Mouse (Mus musculus): ENCODE data around the gene Tepsin. TPM values are rescaled to one million over a fixed set of nuclear protein-coding genes. Genes with fewer than 3 reads are reported as not detected.
A peak's percentile ranks its signal among the peaks of the same experiment; 100 is the strongest.

The Tepsin gene
- 2.9 and 3.6 TPM in 2 replicates for polyA plus RNA-seq (2012)

- TF ChIP-seq TAL1 (IDR thresholded peaks at IDR 0.05; ENCODE audit: low read length) = no peak
- TF ChIP-seq GATA1 (IDR thresholded peaks at IDR 0.05; ENCODE audit: low read length) = no peak
- Histone ChIP-seq H3K36me3 (ENCODE audit: control insufficient read depth) (peaks cover 50% of the 10 kb centered on the region), H3K27me3 (ENCODE audit: control insufficient read depth) (no peaks in the 10 kb centered on the region), H3K9me3 (ENCODE audit: control insufficient read depth, low read length) (no peaks in the 10 kb centered on the region), H3K4me1 (ENCODE audit: control insufficient read depth) (peaks cover 46% of the 10 kb centered on the region), H3K4me3 (replicated peaks) (peak within 1 kb of the TSS; percentile 95)
Measured at GRCm38 (mm10) chr11:120098588-120099511, at the start of gene Tepsin, which contains the start of gene Ndufaf8. TSS of gene Tepsin (minus strand) at chr11:120098731. TSS of gene Ndufaf8 (plus strand) at chr11:120098928.

GRCm38 (mm10) chr11:120143708-120144497 is 45.4 kb upstream of the Tepsin start:
- Histone ChIP-seq H3K27me3 (ENCODE audit: control insufficient read depth) (no peaks in the 10 kb centered on the region), H3K9me3 (ENCODE audit: control insufficient read depth, low read length) (no peaks in the 10 kb centered on the region), H3K4me3 (replicated peaks) (no peak overlapping the region), H3K4me1 (ENCODE audit: control insufficient read depth) (peaks cover 44% of the 10 kb centered on the region), H3K36me3 (ENCODE audit: control insufficient read depth) (peaks cover 83% of the 10 kb centered on the region)
- TF ChIP-seq GATA1 (IDR thresholded peaks at IDR 0.05; ENCODE audit: low read length) (no peak), TAL1 (IDR thresholded peaks at IDR 0.05; ENCODE audit: low read length) (no peak)

- no peaks in the 10 kb centered on the region for H3K9me3 ChIP-seq (ENCODE audit: control insufficient read depth, low read length)
- peaks cover 45% of the 10 kb centered on the region for H3K4me1 ChIP-seq (ENCODE audit: control insufficient read depth)
- TF ChIP-seq GATA1 (IDR thresholded peaks at IDR 0.05; ENCODE audit: low read length) (no peak), TAL1 (IDR thresholded peaks at IDR 0.05; ENCODE audit: low read length) (no peak)
- peaks cover 87% of the 10 kb centered on the region for H3K36me3 ChIP-seq (ENCODE audit: control insufficient read depth)
- H3K27me3 ChIP-seq (ENCODE audit: control insufficient read depth) = no peaks in the 10 kb centered on the region
- no peak overlapping the region for H3K4me3 ChIP-seq (replicated peaks)
Measured at GRCm38 (mm10) chr11:120142601-120143051, 44.1 kb upstream of the Tepsin start.

- Histone ChIP-seq H3K9me3 (ENCODE audit: control insufficient read depth, low read length) (no peaks in the 10 kb centered on the region), H3K4me3 (replicated peaks) (no peak overlapping the region), H3K4me1 (ENCODE audit: control insufficient read depth) (peaks cover 59% of the 10 kb centered on the region), H3K36me3 (ENCODE audit: control insufficient read depth) (peaks cover 83% of the 10 kb centered on the region), H3K27me3 (ENCODE audit: control insufficient read depth) (no peaks in the 10 kb centered on the region)
- TF ChIP-seq GATA1 (IDR thresholded peaks at IDR 0.05; ENCODE audit: low read length) = no peak
Measured at GRCm38 (mm10) chr11:120140255-120140654, 41.7 kb upstream of the Tepsin start.

- no peak for TF ChIP-seq GATA1 (IDR thresholded peaks at IDR 0.05; ENCODE audit: low read length)
- TF ChIP-seq TAL1 (IDR thresholded peaks at IDR 0.05; ENCODE audit: low read length) = no peak
- no peak overlapping the region for H3K4me3 ChIP-seq (replicated peaks)
- H3K9me3 ChIP-seq (ENCODE audit: control insufficient read depth, low read length) = no peaks in the 10 kb centered on the region
- H3K36me3 ChIP-seq (ENCODE audit: control insufficient read depth) = peaks cover 84% of the 10 kb centered on the region
- peaks cover 62% of the 10 kb centered on the region for H3K4me1 ChIP-seq (ENCODE audit: control insufficient read depth)
- H3K27me3 ChIP-seq (ENCODE audit: control insufficient read depth) = no peaks in the 10 kb centered on the region
Measured at GRCm38 (mm10) chr11:120139309-120139731, 40.8 kb upstream of the Tepsin start.

GRCm38 (mm10) chr11:120137625-120138004 is 39.1 kb upstream of the Tepsin start:
- Histone ChIP-seq H3K27me3 (ENCODE audit: control insufficient read depth) (no peaks in the 10 kb centered on the region), H3K4me3 (replicated peaks) (no peak overlapping the region), H3K36me3 (ENCODE audit: control insufficient read depth) (peaks cover 85% of the 10 kb centered on the region), H3K4me1 (ENCODE audit: control insufficient read depth) (peaks cover 55% of the 10 kb centered on the region), H3K9me3 (ENCODE audit: control insufficient read depth, low read length) (no peaks in the 10 kb centered on the region)
- TF ChIP-seq GATA1 (IDR thresholded peaks at IDR 0.05; ENCODE audit: low read length) (no peak), TAL1 (IDR thresholded peaks at IDR 0.05; ENCODE audit: low read length) (no peak)

- H3K9me3 ChIP-seq (ENCODE audit: control insufficient read depth, low read length) = no peaks in the 10 kb centered on the region
- no peak for TF ChIP-seq TAL1 (IDR thresholded peaks at IDR 0.05; ENCODE audit: low read length)
- no peak overlapping the region for H3K4me3 ChIP-seq (replicated peaks)
- H3K27me3 ChIP-seq (ENCODE audit: control insufficient read depth) = no peaks in the 10 kb centered on the region
- H3K4me1 ChIP-seq (ENCODE audit: control insufficient read depth) = peaks cover 52% of the 10 kb centered on the region
- H3K36me3 ChIP-seq (ENCODE audit: control insufficient read depth) = peaks cover 85% of the 10 kb centered on the region
Measured at GRCm38 (mm10) chr11:120136796-120137624, 38.5 kb upstream of the Tepsin start.

GRCm38 (mm10) chr11:120136195-120136594 is 37.7 kb upstream of the Tepsin start:
- H3K27me3 ChIP-seq (ENCODE audit: control insufficient read depth) = no peaks in the 10 kb centered on the region
- H3K4me3 ChIP-seq (replicated peaks) = no peak overlapping the region
- H3K36me3 ChIP-seq (ENCODE audit: control insufficient read depth) = peaks cover 90% of the 10 kb centered on the region
- H3K4me1 ChIP-seq (ENCODE audit: control insufficient read depth) = peaks cover 52% of the 10 kb centered on the region
- TF ChIP-seq GATA1 (IDR thresholded peaks at IDR 0.05; ENCODE audit: low read length) (no peak), TAL1 (IDR thresholded peaks at IDR 0.05; ENCODE audit: low read length) (no peak)
- H3K9me3 ChIP-seq (ENCODE audit: control insufficient read depth, low read length) = no peaks in the 10 kb centered on the region

Measured in erythroblast, embryonic 14.5 days (primary cell).